Mouse (Mus musculus): Measurements from ENCODE around the gene Zfp750. TPM values are rescaled to one million over a fixed set of nuclear protein-coding genes. Genes with fewer than 3 reads are reported as not detected.

The Zfp750 gene
- total RNA-seq, 2 experiments from 2014 or later, result not detected

DNA sequence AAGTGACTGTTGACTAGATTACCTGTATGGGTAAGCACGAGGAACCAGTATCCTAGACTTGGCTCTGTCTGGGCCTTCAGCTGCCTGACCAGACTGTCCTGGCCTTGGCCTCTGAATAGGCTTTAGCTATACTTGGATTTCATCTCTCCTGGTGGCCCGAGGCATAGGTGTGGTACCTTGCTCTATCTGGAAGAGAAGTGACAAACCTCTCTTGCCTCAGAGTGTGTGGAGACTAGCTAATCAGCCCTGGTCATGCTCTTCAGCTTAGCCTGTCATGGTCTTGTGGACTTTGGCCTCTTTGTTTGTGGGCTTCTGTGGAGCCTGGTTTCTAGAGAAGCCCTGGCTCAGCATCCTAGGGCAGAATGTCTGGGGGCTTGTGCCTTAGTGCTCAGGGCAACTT lies 38.0 kb downstream of the Zfp750 start:
- DNase-seq, result no peak
- intact Hi-C loops (cut with DNase I; ENCODE audit: low total_unique reads), result no loop called here

DNA sequence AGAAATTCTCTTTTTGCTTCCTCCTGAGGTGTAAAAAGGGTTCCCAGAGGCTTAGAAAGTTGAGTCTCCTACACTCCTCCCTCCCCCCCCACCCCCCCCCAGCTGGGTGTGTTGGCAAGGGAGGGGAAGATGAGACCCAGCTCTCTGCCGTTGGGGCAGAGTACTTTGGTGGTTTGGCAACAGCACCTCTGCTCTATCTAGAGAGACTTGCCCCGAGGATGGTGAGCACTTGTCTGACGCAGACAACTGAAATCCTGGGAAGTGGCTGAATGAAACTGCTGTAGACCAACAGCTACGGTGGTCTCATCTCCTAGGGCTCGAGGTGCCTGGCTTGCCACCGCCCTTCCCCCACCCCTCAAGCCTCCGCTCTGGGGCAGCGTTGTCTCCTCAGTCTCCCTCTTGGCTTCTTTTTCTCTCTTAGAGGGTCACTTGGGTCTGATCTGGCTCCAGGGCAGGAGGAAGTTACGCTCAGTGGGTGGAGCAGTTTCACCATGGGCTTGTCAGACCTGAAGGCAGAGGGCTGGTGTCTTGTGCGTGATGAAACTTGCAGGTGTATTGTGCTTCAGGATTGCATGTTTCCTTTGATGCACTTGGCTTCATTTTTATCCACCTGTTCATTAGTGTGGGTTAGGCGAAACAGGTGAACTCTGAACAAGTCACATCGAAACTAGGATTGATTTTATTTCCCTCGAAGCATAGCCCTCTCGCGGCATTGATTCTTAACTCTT lies 39.5 kb downstream of the Zfp750 start:
- no peak for DNase-seq
- intact Hi-C loops (cut with DNase I; ENCODE audit: low total_unique reads), result no loop called here

DNA sequence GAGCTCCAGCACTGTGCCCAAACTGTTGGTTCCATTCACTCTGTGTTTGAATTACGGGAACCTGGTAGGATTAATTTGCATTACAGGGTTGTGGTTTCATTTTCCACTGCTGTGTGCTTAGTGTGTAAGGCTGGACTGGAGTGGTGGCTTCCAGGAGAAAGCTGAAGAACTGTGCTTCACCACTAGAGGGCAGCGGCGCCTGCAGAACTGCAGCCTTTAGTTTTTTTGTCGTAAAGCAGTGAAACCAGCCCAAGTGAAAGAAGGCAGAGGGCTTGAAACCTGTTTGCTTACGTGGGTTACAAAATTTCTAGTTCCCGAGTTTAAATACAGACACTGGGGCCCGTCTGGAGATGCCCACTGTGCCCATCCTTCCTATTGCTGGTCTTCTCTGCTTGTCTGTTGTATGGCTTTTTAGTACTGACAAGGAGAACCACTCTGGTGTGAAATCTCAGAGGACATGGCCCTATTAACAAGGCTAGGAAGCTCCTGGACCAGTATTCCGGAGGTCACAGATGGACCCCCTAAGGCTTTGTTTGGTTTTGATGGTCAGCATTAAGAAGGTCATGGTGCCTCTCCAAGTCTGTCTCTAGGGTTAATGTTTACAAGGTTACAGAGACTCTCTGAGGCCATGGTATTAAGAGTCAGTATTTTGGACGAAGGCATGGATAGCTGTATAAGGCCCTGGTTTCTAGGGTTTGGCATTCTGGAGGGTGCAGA lies 43.3 kb downstream of the Zfp750 start:
- intact Hi-C loops (cut with DNase I; ENCODE audit: low total_unique reads), result loop anchor here (2.0 kb wide), 1 partner anchor 333 kb away; no protein-coding TSS in a partner anchor
- DNase-seq, result peak; percentile 74

DNA sequence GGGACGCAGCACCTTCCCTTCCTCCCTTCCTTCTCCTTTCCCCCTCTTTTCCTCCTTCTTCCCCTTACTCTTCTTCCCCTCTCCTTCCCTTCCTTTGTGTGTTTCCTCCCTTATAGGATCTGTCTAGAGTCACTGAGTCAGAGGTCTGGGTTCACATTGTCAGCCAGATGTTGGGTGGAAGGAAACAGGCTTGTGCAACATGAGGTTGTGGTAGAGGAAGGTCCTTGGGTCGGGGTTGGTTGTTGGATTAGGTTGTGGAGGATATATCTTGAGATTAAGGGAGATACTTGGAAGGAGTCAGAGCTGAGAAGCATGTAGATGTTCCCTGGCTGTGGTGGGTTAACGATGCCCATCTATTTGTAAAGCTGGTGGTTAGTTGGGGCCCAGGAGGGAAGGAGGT lies 44.3 kb downstream of the Zfp750 start:
- intact Hi-C loops (cut with DNase I; ENCODE audit: low total_unique reads), result loop anchor here (2.0 kb wide), 1 partner anchor 334 kb away; no protein-coding TSS in a partner anchor
- DNase-seq, result no peak

DNA sequence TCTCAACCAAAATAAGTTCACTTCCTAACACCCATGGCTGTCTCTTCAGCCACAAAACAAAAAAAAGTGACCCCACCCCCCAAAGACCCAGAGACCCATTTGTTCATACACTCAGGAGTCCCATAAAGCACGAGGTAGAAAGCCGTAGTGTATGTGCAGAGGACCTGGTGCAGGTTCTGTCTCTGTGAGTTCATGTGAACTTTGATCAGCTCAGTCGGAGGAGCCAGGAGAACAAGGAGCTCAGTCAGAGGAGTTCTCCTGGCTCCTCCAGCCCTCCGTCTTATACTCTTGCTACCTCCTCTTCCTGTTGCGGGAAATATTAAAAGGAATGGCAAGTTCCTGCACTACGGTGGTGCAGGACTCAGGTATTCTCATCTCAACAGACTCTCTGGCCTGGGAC lies 51.7 kb downstream of the Zfp750 start:
- DNase-seq, result no peak
- intact Hi-C loops (cut with DNase I; ENCODE audit: low total_unique reads), result no loop called here

Other genes with a start within 250 kb of the Zfp750 start
- 10 to 100 TPM; 26.1 to 31.5 TPM for gene Wdr45b, start 164.9 kb downstream of the Zfp750 start, total RNA-seq (2021)
- 10 to 100 TPM; 14.7 to 20.5 TPM for gene Rab40b, start 131.1 kb downstream of the Zfp750 start, total RNA-seq (2021)
- 1 to 10 TPM; 4.4 to 5.1 TPM for gene Fn3krp, start 97.9 kb downstream of the Zfp750 start, total RNA-seq (2021)
- gene Fn3k, start 84.4 kb downstream of the Zfp750 start, total RNA-seq (2021), result 1 to 10 TPM; 6.7 to 7.8 TPM
- gene Tbcd, start 67.4 kb downstream of the Zfp750 start, total RNA-seq (2021), result 10 to 100 TPM; 13.6 to 14.1 TPM
- 1 to 10 TPM; 2.3 to 2.8 TPM for gene B3gntl1, start 153.8 kb upstream of the Zfp750 start, total RNA-seq (2021)
- 10 to 100 TPM in 1 of 2 experiments, 1 to 10 TPM in 1; 8.9 to 15.3 TPM for gene Metrnl, start 182.2 kb upstream of the Zfp750 start, total RNA-seq (2021)